Mouse (Mus musculus): ENCODE measurements around the gene Bicdl1.

GRCm38 (mm10) chr5:115656677-115657076 lies 74.7 kb downstream of the Bicdl1 start:
- TF ChIP-seq CTCF (conservative IDR thresholded peaks at IDR 0.05; ENCODE audit: insufficient read depth, insufficient read length, low read depth, low read length) = no peak
- TF ChIP-seq POLR2A (IDR thresholded peaks at IDR 0.05; ENCODE audit: low read depth, low read length) = no peak

Data from kidney, adult 2 months (tissue).